Mouse (Mus musculus): Measurements from ENCODE around the gene Cdk9.

DNA sequence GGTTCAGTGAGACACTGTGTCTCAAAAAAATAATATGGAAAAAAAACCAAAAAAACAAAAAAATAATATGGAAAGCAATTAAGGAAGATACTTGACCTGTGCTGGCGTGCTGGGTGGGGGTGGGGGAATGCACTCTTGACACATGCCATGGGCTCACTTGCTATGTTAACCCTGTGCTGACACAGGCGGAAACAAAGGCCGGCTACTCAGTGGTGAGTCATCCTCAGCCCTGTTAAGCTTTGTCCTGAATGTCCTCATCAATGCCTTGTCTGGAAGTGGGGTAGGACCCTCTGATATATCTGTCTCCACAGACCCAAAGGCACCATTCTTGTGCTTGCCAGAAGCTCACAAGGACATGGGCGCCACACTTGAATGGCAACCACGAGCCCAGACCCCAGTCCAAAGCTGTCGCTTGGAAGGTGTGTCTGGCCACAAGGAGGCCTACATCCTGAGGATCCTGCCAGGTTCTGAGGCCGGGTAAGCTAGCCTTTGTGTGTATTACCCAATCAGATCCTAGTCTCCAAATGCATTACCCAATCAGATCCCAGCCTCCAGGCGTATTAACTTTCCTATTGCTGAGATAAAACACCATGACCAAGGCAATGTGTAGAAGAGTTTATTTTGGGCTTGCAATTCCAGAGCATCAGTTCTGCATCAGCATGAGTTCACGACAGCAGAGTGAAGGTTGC lies 40.8 kb downstream of the Cdk9 start:
- TF ChIP-seq CTCF (IDR thresholded peaks at IDR 0.05; ENCODE audit: extremely low read depth, insufficient read length, insufficient replicate concordance, low read depth, low read length) = no peak
- no peak for TF ChIP-seq POLR2A (IDR thresholded peaks at IDR 0.05; ENCODE audit: low read depth, low read length)

Measured in small intestine, adult 2 months (tissue).